Mouse (Mus musculus) midbrain, postnatal 0 days (tissue): ENCODE data around the gene Mrpl37. TPM values are rescaled to one million over a fixed set of nuclear protein-coding genes. Genes with fewer than 3 reads are reported as not detected.
A peak's percentile ranks its signal among the peaks of the same experiment; 100 is the strongest.

ENCODE experiments used
- ATAC-seq: fragments of 200-750 bp; cut with Nextera tagmentation; 2 replicates; pipeline ENCODE4 v1.8.0; 2017; ENCODE audit warnings: moderate number of reproducible peaks, mild to moderate bottlenecking, moderate TSS enrichment, moderate library complexity; ENCODE audit not compliant: low FRiP score
- DNase-seq: peaks from one replicate; pipeline ENCODE4 v3.0.0-alpha.2; 2015; ENCODE audit warnings: low spot score
- H3K27ac ChIP-seq: fragments of 300-500 bp; sonication (generic); 2 replicates; pipeline ENCODE4 v1.5.1; 2014; ENCODE audit warnings: low read depth, mild to moderate bottlenecking, low read length, mixed read lengths
- H3K27me3 ChIP-seq: fragments of 300-500 bp; sonication (generic); 2 replicates; pipeline ENCODE4 v1.6.1; 2014; ENCODE audit warnings: low read length, control low read depth, mixed read lengths; ENCODE audit not compliant: insufficient read depth
- H3K36me3 ChIP-seq: fragments of 300-500 bp; sonication (generic); 2 replicates; pipeline ENCODE4 v1.6.1; 2014; ENCODE audit warnings: low read length, control low read depth, mixed read lengths; ENCODE audit not compliant: insufficient read depth
- H3K4me1 ChIP-seq: fragments of 300-500 bp; sonication (generic); 2 replicates; pipeline ENCODE4 v1.6.1; 2014; ENCODE audit warnings: mild to moderate bottlenecking, control low read depth, antibody characterized with exemption, low read length, mixed read lengths; ENCODE audit not compliant: insufficient read depth
- H3K4me2 ChIP-seq: fragments of 300-500 bp; sonication (generic); 2 replicates; pipeline ENCODE4 v1.6.1; 2014; ENCODE audit warnings: low read depth, mild to moderate bottlenecking, low read length, mixed read lengths; ENCODE audit not compliant: poor library complexity, severe bottlenecking
- H3K4me3 ChIP-seq: fragments of 300-500 bp; sonication (generic); 2 replicates; pipeline ENCODE4 v1.5.1; 2014; ENCODE audit warnings: low read depth, mild to moderate bottlenecking, low read length, moderate library complexity
- H3K9ac ChIP-seq: fragments of 300-500 bp; sonication (generic); replicated peaks from 2 replicates; pipeline ENCODE4 v1.6.1; 2014; ENCODE audit warnings: mild to moderate bottlenecking, low read length, moderate library complexity, mixed read lengths; ENCODE audit not compliant: poor library complexity, severe bottlenecking
- H3K9me3 ChIP-seq: fragments of 300-500 bp; sonication (generic); 2 replicates; pipeline ENCODE4 v1.6.1; 2016; ENCODE audit warnings: low read length, control low read depth
- CTCF ChIP-seq: IDR thresholded peaks from 2 replicates; pipeline ENCODE4 v1.5.1; 2016; ENCODE audit warnings: antibody characterized with exemption, mild to moderate bottlenecking
- WGBS: fragments of 180-500 bp; shearing (Covaris S2); extraction: QIAGEN DNeasy Blood & Tissue Kit; methylation state at CpG from one replicate; pipeline ENCODE4 v1.1.7; 2014; 5-methylcytosine and 5-hydroxymethylcytosine counted together
- polyA plus RNA-seq: library from polyadenylated mRNA; unstranded; fragments of >200 nt; fragmentation: Nextera tagmentation; extraction: Ambion mirVana; gene quantifications from 2 replicates; pipeline ENCODE4 v1.2.1, GENCODE M21; 2015
- total RNA-seq: library from RNA; depleted of rRNA; stranded (reverse); fragments of >200 nt; gene quantifications from 2 replicates; pipeline ENCODE4 v1.2.3, GENCODE M21; 2014

Gene Mrpl37
- total and polyA plus RNA-seq, 2 experiments from 2014 or later: 51.7 to 71.5 TPM

DNA sequence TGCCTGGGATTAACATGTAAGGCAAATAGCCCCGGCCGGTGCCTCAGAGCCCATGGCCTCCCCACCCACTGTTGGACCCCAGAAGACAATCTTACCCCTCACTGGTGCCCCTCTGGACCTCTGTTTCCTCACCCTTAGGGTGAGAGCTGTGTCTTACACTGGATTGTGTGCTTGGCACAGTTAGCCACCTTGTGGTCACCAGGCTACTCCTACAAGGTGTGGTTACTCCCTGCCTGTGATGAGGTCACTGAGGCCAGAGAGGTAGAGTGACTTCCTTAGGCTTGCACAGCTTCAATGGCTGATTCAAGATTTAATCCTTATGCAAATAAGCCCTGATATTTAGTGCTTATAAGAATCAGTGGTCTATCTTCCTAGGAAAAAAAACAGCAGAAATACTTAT lies 29.7 kb downstream of the Mrpl37 start:
- DNase-seq (no peak), ATAC-seq (no peak)
- TF ChIP-seq CTCF: peak; percentile 35; the same call in 1 of the 2 replicates
- H3K9ac ChIP-seq: no peak overlapping the region
- no peak overlapping the region for H3K27ac ChIP-seq
- peaks cover 44% of the 10 kb centered on the region for H3K36me3 ChIP-seq
- no peaks in the 10 kb centered on the region for H3K4me1 ChIP-seq
- 89% methylated on average over 2 of the region's 2 CpGs for WGBS
- no peaks in the 10 kb centered on the region for H3K27me3 ChIP-seq
- H3K9me3 ChIP-seq: no peaks in the 10 kb centered on the region
- no peak overlapping the region for H3K4me3 ChIP-seq
- no peak overlapping the region for H3K4me2 ChIP-seq

DNA sequence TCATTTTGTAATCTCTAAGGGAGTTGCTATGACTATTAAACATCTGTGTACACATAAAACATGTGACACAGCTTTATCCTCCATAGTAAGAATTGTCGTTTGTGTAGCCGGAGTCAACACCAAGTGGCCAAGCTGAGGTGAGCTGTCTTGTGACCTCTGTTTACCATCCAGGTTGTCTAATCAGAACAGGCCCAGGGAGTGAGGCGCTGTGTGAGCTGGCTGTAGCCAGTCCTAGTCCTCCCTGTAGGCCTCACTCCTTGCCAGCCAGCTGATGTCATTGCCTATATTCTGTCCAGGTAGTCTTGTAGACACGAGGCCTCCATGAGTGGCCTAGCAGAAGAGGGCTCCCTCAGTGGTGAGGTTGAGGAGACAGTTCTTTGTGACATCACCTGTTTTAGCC lies 31.0 kb downstream of the Mrpl37 start:
- H3K9ac ChIP-seq: no peak overlapping the region
- H3K4me1 ChIP-seq: no peaks in the 10 kb centered on the region
- no peak for DNase-seq
- H3K4me2 ChIP-seq: no peak overlapping the region
- no peak for TF ChIP-seq CTCF
- H3K27me3 ChIP-seq: no peaks in the 10 kb centered on the region
- H3K4me3 ChIP-seq: no peak overlapping the region
- no peak overlapping the region for H3K27ac ChIP-seq
- peaks cover 37% of the 10 kb centered on the region for H3K36me3 ChIP-seq
- no peaks in the 10 kb centered on the region for H3K9me3 ChIP-seq
- WGBS: 93% methylated on average over 4 of the region's 4 CpGs
- no peak for ATAC-seq

DNA sequence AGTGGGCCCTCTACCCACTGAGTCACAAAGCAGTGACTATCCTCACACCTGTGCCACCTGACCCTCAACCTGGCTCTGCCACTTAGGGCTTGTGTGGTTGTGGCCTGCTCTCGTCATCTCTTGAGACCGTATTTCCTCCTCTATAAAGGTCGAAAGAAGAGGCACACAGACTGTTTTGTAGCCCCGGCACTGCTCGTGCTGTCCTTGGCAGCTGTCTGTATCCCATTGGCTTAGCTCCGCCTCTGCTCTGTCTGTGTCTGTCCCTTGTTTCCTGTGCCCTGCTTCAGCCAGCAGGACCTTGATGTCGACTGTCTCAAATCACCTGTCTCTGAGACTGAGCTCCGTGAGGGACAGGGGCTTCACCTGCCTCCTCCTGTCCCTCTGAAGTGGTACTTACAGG lies 40.2 kb downstream of the Mrpl37 start:
- peaks cover 11% of the 10 kb centered on the region; the same call in 1 of the 2 replicates for H3K36me3 ChIP-seq
- WGBS: 52% methylated on average over 8 of the region's 8 CpGs
- no peaks in the 10 kb centered on the region for H3K27me3 ChIP-seq
- TF ChIP-seq CTCF: no peak
- no peak overlapping the region for H3K4me3 ChIP-seq
- H3K4me1 ChIP-seq: peaks cover 6% of the 10 kb centered on the region; the same call in 1 of the 2 replicates
- peak overlapping the region; percentile 28; the same call in 1 of the 2 replicates for H3K27ac ChIP-seq
- H3K4me2 ChIP-seq: no peak overlapping the region
- ATAC-seq: no peak
- no peak overlapping the region for H3K9ac ChIP-seq
- no peak for DNase-seq
- no peaks in the 10 kb centered on the region for H3K9me3 ChIP-seq

DNA sequence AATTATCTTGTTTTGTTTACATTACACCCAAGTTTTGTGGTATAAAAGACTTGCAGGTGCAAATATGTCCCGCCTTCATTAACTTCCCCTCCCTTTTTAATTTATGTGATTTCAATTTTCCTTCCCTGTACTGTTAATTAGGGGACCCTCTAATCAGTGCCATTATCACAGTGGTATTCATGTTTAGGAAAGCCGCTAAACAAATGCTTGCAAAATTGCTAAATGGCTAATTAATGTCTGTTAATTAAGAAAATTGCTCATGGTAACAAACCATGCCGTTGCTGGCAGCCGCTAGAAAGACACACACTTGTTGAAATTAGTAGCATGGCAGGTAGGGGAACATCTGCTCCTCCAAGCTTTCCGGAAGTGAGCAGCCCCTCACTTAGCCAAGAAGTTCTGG lies 41.3 kb downstream of the Mrpl37 start:
- TF ChIP-seq CTCF: no peak
- H3K4me2 ChIP-seq: no peak overlapping the region
- DNase-seq: no peak
- ATAC-seq: no peak
- H3K36me3 ChIP-seq: peaks cover 5% of the 10 kb centered on the region; the same call in 1 of the 2 replicates
- no peaks in the 10 kb centered on the region for H3K27me3 ChIP-seq
- peaks cover 8% of the 10 kb centered on the region; the same call in 1 of the 2 replicates for H3K4me1 ChIP-seq
- no peak overlapping the region for H3K27ac ChIP-seq
- 77% methylated on average over 5 of the region's 5 CpGs for WGBS
- no peaks in the 10 kb centered on the region for H3K9me3 ChIP-seq
- H3K4me3 ChIP-seq: no peak overlapping the region
- no peak overlapping the region for H3K9ac ChIP-seq

DNA sequence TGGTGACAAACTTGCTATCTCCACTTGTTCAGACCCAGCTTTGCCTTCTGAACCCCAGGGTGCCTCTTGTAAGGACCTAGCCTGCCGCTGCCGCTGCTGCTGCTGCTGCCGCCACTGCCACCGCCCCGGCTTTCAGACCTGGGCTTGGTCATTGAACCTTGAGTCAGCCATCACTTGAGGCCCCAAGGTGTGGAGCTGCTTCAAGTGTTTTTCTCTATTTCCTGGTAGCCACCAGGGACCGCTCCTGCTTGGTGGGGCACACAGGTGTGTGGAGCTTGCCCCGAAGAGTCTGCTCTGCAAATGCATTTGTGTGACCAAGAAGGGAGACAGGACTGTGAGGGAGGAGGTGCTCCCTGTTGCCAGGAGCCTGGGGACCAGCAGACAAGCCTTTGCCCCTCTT lies 41.8 kb downstream of the Mrpl37 start:
- DNase-seq (no peak), ATAC-seq (no peak)
- H3K36me3 ChIP-seq: 0 out of 2 replicates have a peak, but pooled peaks cover 5% of the 10 kb centered on the region
- H3K4me3 ChIP-seq: no peak overlapping the region
- 90% methylated on average over 7 of the region's 7 CpGs for WGBS
- H3K27ac ChIP-seq: no peak overlapping the region
- H3K4me2 ChIP-seq: no peak overlapping the region
- H3K27me3 ChIP-seq: no peaks in the 10 kb centered on the region
- no peaks in the 10 kb centered on the region for H3K9me3 ChIP-seq
- H3K9ac ChIP-seq: no peak overlapping the region
- TF ChIP-seq CTCF: no peak
- peaks cover 12% of the 10 kb centered on the region for H3K4me1 ChIP-seq

DNA sequence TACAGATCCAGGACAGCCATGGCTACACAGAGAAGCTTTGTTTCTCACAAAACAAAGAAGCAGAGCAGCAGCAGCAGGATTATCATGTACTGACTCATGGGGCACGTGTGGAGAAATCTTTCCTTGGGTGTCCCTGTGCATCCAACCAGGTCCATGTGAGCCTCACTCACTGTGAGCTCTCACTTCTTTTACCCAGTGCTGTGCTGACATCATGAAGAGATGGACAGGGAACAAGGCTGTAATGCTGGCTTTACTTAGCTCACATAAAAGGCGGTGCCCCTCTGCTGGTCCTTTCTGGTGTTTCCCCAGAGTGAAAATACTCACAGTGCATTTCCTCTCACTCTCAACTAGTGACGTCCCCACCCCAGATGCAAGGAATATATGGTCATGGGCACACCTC lies 45.2 kb downstream of the Mrpl37 start:
- Histone ChIP-seq H3K4me1 (peaks cover 23% of the 10 kb centered on the region), H3K9ac (no peak overlapping the region), H3K27ac (no peak overlapping the region)

More for the DNA sequence above, 45.2 kb downstream of the Mrpl37 start:
- Histone ChIP-seq H3K36me3 (no peaks in the 10 kb centered on the region), H3K4me2 (no peak overlapping the region), H3K9me3 (no peaks in the 10 kb centered on the region), H3K4me3 (no peak overlapping the region), H3K27me3 (no peaks in the 10 kb centered on the region)
- peak; percentile 35 for TF ChIP-seq CTCF
- 55% methylated on average over 3 of the region's 3 CpGs for whole genome bisulfite sequencing
- ATAC-seq (no peak), DNase-seq (no peak)
